Mouse (Mus musculus): ENCODE measurements around the gene Msi2. TPM values are rescaled to one million over a fixed set of nuclear protein-coding genes. Genes with fewer than 3 reads are reported as not detected.
A peak's percentile ranks its signal among the peaks of the same experiment; 100 is the strongest.

Msi2 gene
- total RNA-seq, 1 experiment from 2014 or later, result 97.9 TPM

- ATAC-seq (ENCODE audit: extremely low read depth, insufficient number of reproducible peaks, low FRiP score, poor library complexity, severe bottlenecking), result no peak
Measured at GRCm38 (mm10) chr11:88515267-88515666, 203.0 kb downstream of the Msi2 start.

DNA sequence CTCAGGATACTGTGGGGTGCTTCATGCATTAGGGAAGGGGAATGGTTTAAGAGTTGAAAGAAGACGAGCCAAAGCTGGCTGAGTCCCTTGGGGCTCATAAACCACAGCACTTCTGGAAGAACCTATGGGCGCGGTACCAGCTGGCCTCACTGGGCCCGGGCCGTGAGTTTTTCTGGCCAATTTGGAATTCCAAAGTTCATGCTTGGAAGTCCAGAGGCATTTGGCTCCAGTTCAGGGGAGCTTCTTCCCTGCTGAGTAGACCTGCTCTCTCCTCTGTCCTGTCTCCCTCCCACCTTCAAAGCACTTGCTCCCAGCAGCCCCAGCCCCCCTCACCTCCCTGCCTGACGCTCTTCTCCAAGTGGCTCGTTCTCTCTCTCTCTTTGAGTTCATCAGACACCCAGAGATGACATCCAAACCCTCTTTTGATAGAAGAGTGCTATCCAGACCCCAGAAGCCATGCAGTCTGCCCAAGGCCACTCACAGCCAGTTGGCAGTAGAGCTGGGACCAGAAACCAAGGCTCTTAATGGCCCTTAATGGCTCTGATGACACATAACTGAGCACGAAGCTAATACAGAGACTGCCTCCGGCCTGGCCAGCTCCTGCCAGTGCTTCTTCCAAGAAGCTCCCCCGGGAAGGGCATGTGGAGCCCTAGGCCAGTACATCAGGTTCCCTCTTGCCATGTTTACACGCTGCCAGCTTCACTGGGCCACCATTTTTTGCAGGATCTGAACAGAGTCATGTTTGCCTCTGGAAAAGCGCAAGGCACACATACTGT is 204.0 kb downstream of the Msi2 start:
- ATAC-seq (ENCODE audit: extremely low read depth, insufficient number of reproducible peaks, low FRiP score, poor library complexity, severe bottlenecking), result no peak

- ATAC-seq (ENCODE audit: extremely low read depth, insufficient number of reproducible peaks, low FRiP score, poor library complexity, severe bottlenecking), result peak; percentile 57
Measured at GRCm38 (mm10) chr11:88512580-88512979, 205.7 kb downstream of the Msi2 start.

- no peak for ATAC-seq (ENCODE audit: extremely low read depth, insufficient number of reproducible peaks, low FRiP score, poor library complexity, severe bottlenecking)
Measured at GRCm38 (mm10) chr11:88510282-88510850, 207.9 kb downstream of the Msi2 start.

DNA sequence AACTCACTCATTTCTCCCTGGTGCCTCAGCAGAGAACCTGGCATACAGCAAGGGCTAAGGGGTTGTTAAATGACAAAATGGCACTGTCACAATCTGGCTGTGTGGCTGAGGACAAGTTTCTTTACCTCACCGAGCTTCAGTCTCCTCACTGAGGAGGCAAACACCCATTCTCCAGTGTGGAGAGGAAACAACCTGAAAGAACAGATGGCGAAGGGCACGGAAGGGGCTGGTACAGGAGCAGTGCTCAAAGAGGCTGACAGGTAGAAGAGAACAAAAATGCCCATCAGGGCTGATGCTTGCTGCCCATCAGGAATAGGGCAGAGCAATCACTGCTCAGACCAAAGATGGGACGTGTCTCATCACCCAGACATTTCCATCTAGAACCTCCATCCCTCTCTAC is 208.8 kb downstream of the Msi2 start:
- ATAC-seq (ENCODE audit: extremely low read depth, insufficient number of reproducible peaks, low FRiP score, poor library complexity, severe bottlenecking), result no peak

DNA sequence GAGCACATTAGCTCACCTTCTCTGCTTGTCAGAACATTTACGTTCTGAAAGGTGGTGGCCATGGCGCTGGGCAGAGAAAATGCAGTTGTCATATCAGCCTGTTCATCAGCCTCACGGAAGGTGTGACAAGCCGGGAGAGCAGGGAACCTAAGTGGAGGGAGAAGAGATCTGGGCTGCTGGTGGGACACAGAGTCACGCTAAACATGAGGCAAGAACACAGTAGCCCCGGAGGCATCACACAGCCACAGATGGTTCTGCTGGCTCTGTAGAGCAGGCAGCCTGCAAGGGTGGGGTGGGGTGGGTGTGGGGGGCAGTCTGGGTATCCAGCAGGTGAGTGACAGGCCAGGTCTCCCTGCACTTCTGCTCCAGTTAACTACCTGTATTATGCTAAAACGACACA is 210.2 kb downstream of the Msi2 start:
- no peak for ATAC-seq (ENCODE audit: extremely low read depth, insufficient number of reproducible peaks, low FRiP score, poor library complexity, severe bottlenecking)

DNA sequence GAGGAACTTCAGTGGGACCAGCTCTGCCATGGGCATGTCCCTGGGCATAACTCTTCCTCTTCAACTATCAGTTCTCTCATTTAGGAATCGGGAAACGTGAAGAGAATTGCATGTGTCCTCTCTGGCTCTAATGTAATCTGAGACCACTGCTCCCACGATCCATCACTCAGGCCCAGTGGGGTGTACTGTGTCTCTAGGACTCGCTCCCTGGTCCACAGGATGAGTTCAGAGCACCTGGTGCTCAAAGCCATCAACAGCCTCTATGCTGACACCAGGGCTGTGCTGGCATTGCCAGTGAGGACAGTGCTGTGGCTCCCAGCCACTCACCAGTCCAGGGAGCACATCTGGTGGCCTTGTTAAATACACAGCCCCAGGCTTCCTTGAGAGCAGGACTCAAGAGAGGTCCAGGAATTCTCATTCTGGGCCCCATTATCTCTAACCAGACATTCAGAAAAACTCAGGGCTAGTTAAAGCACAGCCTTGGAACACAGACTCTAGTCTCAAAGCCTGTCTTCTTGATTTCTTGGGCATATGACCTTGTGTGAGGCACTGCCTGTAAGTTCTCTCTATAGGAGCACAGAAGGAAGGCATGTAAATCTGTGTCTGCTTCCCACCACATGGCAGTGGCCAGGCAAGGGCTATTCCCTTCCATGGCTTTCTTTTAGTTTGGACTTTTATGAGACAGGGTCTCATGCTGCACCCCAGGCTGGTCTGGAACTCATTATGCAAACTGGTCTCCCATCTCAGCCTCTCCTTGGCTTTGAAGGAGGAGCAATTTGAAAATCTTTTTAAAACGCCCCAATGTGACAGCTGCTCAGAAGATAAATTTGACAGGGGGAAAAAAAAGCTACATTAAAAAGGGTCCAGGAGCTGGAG is 211.5 kb downstream of the Msi2 start:
- no peak for ATAC-seq (ENCODE audit: extremely low read depth, insufficient number of reproducible peaks, low FRiP score, poor library complexity, severe bottlenecking)

- ATAC-seq (ENCODE audit: extremely low read depth, insufficient number of reproducible peaks, low FRiP score, poor library complexity, severe bottlenecking), result no peak
Measured at GRCm38 (mm10) chr11:88506109-88506508, 212.2 kb downstream of the Msi2 start.

DNA sequence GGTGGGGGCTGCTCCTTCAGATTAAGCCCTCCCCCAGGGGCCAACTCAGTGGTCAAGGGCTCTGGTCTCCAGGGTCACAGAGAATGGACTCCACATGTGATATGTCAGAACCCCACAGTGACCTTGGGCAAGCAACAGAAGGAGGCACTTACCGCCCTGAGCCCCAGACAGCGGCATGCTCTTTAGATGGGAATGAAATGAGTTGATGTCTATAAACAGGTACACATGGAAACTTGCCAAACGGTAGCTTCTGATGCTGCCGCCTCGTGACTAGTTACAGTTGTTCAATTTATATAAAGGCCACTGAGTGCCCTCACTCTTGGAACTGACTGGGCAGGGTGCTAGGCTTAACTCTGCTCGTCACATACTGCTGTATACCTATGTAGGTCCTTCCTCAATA is 215.7 kb downstream of the Msi2 start:
- no peak for ATAC-seq (ENCODE audit: extremely low read depth, insufficient number of reproducible peaks, low FRiP score, poor library complexity, severe bottlenecking)

DNA sequence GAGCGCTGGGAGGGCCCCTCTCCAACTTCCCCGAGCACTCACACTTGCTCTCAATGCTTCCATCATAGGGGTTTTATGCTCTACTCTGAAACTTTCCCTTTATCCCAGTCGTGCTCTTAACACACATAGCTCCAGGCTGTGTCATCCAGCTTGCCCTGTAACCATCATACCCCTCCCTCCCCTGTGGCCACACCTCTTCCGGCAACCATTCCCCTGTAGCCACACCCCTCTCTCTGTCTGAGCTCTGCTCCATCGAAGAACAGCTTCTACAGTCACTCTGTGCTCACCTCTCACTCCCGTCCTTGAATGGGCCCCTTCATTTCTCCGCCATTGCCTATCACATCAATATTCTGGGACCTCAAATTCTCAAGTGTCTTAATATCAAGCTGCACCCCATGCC is 219.8 kb downstream of the Msi2 start:
- no peak for ATAC-seq (ENCODE audit: extremely low read depth, insufficient number of reproducible peaks, low FRiP score, poor library complexity, severe bottlenecking)

DNA sequence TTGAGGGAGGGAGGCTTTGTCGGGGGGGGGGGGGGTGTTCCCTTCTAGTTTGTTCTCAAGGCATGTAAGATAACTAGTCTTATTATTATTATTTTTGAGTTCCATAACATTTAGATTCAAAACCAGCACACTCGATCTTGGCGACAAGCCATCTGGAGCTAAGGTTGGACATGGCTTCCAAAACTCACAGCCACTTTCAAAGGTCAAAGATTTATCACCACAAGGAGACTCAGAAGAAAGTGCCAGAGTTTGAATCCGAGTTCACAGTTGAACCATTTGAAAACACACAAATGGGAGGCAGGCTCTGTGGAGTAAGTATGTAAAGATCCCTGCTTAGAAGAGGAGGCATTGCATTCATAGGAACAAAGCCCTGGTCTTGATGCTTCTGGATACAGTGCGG is 221.9 kb downstream of the Msi2 start:
- ATAC-seq (ENCODE audit: extremely low read depth, insufficient number of reproducible peaks, low FRiP score, poor library complexity, severe bottlenecking), result no peak

DNA sequence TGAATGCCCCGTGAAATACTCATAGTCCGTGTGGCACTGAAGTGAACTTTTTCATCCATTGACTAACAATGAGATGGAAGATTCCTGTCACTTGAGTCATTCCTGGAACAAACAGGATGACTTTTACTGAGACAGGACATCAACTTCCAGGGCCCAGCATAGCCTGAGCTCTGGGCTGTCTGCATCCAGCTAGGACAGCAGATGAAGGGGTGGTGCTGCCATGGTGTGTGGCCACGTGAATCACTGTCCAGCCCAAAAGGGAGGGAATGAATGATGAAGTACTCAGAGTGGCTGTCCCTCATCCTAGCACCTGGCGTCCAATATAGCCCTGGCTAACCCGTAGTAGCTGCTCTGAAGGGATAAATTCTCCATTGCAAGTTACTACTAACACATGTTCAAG is 222.6 kb downstream of the Msi2 start:
- no peak for ATAC-seq (ENCODE audit: extremely low read depth, insufficient number of reproducible peaks, low FRiP score, poor library complexity, severe bottlenecking)

DNA sequence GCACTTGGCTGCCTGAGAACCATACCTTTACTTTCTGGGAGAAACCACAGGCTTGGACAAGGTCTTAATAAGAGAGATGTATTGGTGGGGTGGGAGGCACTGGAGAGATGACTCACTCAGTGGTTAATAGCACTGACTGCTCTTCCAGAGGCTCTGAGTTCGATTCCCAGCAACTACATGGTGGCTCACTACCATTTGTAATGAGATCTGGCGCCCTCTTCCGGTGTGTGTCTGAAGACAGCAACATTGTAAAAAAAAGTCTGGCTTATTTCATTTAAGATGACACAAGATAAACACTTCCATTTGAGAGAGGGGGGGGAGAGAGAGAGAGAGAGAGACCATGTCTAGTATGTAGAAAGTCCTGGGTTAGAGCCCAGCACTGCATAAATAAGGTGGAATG is 223.3 kb downstream of the Msi2 start:
- no peak for ATAC-seq (ENCODE audit: extremely low read depth, insufficient number of reproducible peaks, low FRiP score, poor library complexity, severe bottlenecking)

DNA sequence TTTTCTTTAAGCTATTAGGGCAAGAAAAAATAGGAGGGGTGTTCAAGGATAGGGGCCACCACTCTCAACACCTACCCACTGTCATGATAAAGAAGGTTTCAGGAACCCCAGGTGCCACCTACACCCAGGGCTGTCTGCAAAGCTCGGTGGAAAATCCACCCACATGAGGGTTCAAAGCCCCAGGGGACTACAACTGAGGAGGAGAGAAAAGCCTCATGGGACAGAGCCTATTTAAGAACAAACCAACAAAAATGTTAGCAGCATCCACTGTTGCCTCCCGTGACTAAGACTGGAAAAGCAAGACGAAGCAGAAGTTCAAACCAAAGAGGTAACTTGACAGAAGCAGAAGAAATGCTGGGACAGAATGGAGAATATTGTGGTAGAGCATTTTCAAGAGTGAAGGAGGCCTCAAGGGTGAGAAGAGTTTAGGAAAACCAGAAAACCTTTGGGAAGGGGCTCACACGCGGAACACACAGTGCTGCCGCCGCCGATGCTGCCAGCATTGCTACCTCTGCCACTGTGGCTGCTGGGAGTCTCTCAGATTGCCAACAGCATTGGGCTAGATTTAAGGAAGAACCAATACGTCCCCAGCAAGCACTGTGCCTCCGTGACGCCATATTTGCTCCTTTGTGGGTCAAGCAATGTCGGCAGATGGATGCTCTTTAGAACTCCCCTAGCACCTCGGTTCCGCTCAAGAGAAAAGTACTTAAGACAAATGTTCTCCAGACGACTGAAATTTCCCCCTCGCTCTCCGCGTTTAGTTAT is 224.3 kb downstream of the Msi2 start:
- ATAC-seq (ENCODE audit: extremely low read depth, insufficient number of reproducible peaks, low FRiP score, poor library complexity, severe bottlenecking), result no peak

- ATAC-seq (ENCODE audit: extremely low read depth, insufficient number of reproducible peaks, low FRiP score, poor library complexity, severe bottlenecking), result no peak
Measured at GRCm38 (mm10) chr11:88492585-88492984, 225.7 kb downstream of the Msi2 start.

DNA sequence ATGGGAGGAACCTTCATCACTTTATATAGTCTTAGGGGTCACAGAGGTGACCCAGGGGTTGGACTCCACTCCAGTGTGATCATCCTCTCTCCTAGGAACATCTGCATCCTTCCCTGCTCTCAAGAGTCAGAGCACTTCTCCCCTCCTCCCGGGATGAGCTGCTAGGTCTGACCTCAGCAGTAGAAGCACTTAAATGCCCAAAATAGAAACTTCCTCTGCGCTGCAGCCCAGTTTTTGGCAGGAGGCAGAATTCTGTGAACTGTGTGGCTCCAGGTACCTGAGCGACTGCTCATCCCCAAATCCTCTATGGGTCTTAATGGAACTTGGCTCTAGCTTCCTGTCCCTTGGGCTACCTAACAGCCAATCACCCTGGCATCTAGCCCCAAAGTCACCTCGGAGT is 228.3 kb downstream of the Msi2 start:
- no peak for ATAC-seq (ENCODE audit: extremely low read depth, insufficient number of reproducible peaks, low FRiP score, poor library complexity, severe bottlenecking)

DNA sequence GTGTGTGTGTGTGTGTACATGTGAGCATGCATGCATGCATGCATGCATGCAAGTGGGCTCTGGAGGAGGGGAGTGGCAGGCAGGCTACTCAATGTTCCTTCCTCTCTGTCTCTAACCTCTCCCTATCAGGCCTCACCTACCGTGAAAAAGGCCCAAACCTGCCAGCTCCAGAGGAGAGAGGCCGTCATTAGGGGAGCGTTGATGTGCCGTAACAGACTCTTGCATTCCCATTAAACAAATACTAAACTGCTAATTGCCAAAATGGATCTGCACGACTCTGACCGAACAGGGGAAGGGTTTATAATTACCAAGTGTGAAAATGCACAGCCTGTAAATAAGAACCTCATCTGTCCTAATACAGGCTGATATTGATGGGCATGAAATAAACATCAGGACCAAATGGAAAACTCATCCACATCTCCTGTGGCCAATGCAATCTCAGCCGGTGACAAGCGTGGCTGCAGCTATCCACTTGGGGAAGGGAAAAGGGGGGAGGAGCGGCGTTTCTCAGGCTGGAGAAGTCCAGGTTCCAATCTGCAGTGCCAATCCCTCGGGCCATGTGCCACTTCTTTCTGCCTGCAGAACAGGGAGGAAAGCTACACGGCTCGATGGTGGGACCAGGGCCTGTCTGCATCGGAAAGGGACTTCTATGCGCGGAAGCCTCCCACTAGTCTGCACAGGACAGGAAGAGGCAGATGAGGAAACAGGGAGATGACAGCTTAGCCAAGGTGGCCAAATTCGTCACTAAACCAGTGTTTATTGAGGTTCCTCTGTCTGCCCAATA is 229.2 kb downstream of the Msi2 start:
- ATAC-seq (ENCODE audit: extremely low read depth, insufficient number of reproducible peaks, low FRiP score, poor library complexity, severe bottlenecking), result no peak

DNA sequence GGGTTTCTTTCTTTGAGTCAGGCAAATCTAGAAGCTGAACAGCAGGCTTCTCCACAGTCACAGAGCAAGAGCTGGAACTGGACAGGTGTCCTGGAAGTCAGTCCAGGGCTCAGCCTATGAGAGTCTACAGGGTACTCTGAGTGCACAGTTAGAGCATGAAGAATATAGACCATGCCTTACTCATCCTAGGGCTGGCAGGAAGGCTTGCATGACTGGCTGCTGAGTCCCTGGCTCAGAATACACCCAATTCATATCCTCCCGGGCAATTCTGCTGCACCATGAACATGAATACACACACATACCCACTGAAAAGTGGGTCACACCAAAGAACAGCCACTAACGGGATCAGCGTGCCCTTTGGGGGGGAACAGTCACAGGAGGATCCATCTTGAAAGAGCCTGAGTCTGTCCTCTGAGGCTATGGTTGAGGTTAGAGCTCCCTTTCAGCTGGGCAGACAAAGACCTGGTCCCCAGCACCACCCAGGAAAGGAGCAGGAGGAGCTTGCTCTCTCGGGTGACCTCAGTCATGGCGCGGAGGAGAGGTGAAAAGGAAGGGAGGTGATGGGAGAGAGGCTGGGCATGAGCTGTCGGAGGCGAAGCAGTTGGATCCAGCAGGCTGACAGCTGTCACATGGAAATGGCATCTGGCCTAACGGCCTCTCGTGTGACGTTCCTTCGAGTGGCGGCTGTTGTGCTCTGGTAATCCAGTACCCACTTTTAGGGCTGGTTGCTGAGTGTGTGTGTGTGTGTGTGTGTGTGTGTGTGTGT is 230.0 kb downstream of the Msi2 start:
- no peak for ATAC-seq (ENCODE audit: extremely low read depth, insufficient number of reproducible peaks, low FRiP score, poor library complexity, severe bottlenecking)

All from neutrophil, adult 5-6 weeks (primary cell).